Mouse (Mus musculus) Patski (cell line): ENCODE measurements at regions not wholly inside any gene's neighbourhood (a gene's known extent, or its start where the extent isn't known, plus 50 kb on each side); places are given as distances from the start of the nearest gene placed in this dataset.

ENCODE experiments used
- ATAC-seq: fragments of 100-300 bp; one replicate; pipeline ENCODE4 v1.8.0; 2021
- CTCF ChIA-PET: fragments of 350-600 bp; sonication (Branson Sonifier 250); formaldehyde crosslinking; loops from one replicate; lab custom pipeline; 2022; ENCODE audit warnings: inconsistent platforms; lab: Charles Lee
- POLR2A ChIA-PET: fragments of 350-600 bp; sonication (Branson Sonifier 250); formaldehyde crosslinking; loops from one replicate; lab custom pipeline; 2022; ENCODE audit warnings: antibody characterized with exemption, inconsistent platforms; lab: Charles Lee
- DNase-seq: peaks from one replicate; pipeline ENCODE4 v3.0.0-alpha.2; 2011; ENCODE audit warnings: low read depth, low spot score
- H3K27me3 ChIP-seq: fragments of 371-371 bp; one replicate; pipeline ENCODE4 v1.5.1; 2021
- CTCF ChIP-seq: fragments of 100-300 bp; IDR thresholded peaks from one replicate; pipeline ENCODE4 v1.5.1; 2021
- in situ Hi-C: fragments of 300-500 bp; cut with MboI; formaldehyde crosslinking; loops from 3 replicates; pipeline ENCODE4 v1.11.1; 2018; ENCODE audit warnings: low pct_unique_long_range_greater_than_20kb, mixed read lengths

DNA sequence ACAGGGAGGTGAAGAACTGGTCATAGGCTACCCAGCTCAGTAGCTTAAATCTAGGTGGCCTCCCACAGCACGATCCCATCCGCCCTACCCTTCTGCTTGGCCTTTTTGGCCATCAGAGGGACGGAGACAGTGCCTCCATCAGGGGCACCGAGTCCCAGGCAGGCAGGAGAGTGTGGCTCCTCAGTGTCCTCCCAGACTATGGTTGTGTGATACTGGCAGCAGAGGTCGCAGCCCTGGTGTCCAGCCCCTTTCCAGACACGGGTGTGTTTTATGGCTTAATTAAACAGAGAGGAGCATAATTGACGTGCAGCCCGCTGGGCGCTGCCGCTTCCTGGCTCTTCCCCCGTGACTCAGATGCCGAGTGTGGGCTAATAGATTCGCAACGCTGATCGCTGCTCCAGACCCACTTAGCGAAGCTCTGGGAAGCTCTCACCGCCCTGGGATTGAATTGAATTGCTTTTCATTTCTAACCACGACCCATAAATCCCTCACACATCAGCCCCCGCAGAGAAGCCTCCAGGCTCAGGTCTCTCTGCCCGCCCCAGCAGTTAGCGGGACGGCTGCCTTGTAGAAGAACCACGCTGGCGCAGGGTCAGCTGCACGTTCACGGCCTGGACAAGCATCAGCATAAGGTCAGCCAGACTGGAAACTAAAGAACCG, 126.9 kb downstream of the Plxna1 start:
- DNase-seq, result peak; percentile 68
- CTCF ChIA-PET, result interaction anchor here (1.2 kb wide), 1 partner anchor 15 kb away, joined by 4 read pairs; no protein-coding TSS in a partner anchor

DNA sequence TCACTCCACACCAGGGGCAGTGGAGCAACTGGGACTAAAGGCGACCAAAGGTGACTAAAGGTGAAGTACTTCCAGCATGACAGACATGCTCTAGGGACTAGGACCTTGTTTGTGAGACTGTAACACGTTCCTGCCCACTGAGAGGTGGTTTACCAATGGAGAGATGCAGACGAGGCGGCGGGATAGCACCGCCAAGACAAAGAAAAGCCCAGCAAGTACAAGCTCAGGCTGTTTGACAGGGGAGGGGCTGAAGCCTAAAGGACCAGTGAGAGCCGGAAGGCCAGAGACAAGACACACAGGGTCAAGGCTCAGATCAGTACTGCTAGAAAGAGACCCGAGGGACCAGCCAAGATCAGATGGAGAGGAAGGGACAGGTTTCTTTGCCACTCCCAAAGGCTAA, 126.2 kb downstream of the Plxna1 start:
- CTCF ChIA-PET, result interaction anchor here (1.2 kb wide), 1 partner anchor 15 kb away, joined by 4 read pairs; no protein-coding TSS in a partner anchor
- POLR2A ChIA-PET, result no interaction called here
- ATAC-seq, result no peak
- H3K27me3 ChIP-seq, result peaks cover 7% of the 10 kb centered on the region
- in situ Hi-C loops, result loop anchor here (5.0 to 10.0 kb wide), 2 partner anchors 81 to 319 kb away; no protein-coding TSS in a partner anchor
- no peak for DNase-seq
- no peak for TF ChIP-seq CTCF

More for the DNA sequence above, 126.9 kb downstream of the Plxna1 start:
- H3K27me3 ChIP-seq, result peaks cover 7% of the 10 kb centered on the region
- in situ Hi-C loops, result loop anchor here (5.0 to 10.0 kb wide), 2 partner anchors 82 to 319 kb away; no protein-coding TSS in a partner anchor
- POLR2A ChIA-PET, result no interaction called here
- TF ChIP-seq CTCF, result no peak
- ATAC-seq, result peak; percentile 59

DNA sequence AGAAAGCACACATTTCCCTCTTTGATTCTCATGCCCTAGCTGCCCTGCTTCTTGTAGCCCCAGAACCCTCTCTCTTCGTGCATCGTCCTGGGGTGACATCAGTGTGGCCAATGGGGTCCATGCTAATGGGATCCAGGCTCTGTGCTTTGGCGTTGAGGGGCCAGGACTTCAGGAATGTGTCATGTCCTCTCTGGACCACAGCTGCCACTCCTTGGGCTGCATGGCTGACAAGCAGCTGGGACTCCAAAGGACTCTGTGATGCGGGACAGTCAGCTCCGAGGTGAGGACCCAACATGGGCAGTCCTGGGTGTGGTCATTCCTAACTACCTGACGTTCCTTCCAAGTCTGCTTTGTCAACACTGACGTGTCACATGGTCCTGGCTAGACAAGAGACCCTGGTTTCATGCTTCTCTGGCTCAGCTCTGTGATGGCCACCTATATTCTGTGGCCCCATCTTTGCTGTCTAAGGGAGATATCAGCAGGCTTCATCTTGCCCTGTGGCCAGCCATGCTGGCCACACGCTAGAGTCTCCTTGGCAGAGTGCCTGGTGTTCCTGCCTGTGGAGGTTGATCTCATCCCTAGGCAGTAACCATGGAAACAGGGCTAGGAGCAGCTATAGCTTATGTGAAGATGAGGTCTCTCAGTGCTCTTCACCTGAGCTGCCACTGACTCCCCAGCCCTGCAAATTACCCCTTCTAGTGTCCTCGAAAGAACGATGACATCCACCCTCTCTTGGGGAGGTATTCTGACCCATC, 125.4 kb downstream of the Plxna1 start:
- in situ Hi-C loops, result loop anchor here (5.0 to 10.0 kb wide), 2 partner anchors 80 to 318 kb away; no protein-coding TSS in a partner anchor
- POLR2A ChIA-PET, result no interaction called here
- H3K27me3 ChIP-seq, result peaks cover 7% of the 10 kb centered on the region
- CTCF ChIA-PET, result interaction anchor here (1.2 kb wide), 1 partner anchor 14 kb away, joined by 4 read pairs; no protein-coding TSS in a partner anchor
- DNase-seq (peak; percentile 47), ATAC-seq (no peak)
- TF ChIP-seq CTCF, result no peak

DNA sequence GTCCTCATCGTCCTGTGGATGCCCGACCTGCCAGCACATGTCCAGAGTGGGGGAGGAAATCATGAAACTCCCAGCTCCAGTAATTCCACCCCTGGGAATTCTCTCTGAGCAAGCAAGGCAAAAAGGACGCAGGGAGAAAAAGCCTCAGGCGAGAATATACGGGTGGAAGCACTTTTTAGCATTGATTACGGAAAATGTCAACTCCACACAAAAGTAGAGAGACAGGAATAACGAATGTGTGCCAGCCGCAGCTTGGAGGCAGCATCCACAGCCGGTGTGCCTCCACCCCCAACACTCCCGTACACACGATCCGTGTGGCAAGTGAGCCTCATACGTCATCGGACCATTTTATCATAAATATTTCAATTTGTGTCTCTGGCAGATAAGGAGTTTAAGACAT, 123.5 kb downstream of the Plxna1 start:
- in situ Hi-C loops, result loop anchor here (5.0 to 10.0 kb wide), 2 partner anchors 78 to 316 kb away; no protein-coding TSS in a partner anchor
- DNase-seq (no peak), ATAC-seq (no peak)
- peaks cover 10% of the 10 kb centered on the region for H3K27me3 ChIP-seq
- CTCF ChIA-PET, result interaction anchor here (2.0 kb wide), 1 partner anchor 204 kb away, joined by 4 read pairs; no protein-coding TSS in a partner anchor
- POLR2A ChIA-PET, result interaction anchor here (0.6 kb wide), 1 partner anchor 214 kb away, joined by 3 read pairs; no protein-coding TSS in a partner anchor
- no peak for TF ChIP-seq CTCF

DNA sequence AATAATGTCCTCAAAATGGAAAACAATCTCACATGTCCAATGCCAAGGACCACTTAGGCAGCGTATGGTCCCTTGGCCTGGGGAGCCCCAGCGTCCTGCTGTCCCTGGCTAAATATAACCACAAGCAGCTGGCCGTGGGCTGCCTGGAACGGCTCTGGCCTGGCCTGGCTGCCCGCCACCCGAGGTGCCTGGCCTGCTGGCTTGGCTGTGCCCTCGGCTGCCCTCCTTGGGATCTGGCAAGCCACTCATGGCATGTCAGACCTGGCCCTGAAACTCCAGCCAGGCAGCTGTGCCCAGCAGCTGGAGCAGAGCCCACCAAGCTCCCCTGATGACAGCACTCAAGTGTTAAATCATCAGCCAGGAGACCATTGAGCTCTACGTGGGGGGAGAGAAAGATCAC, 122.9 kb downstream of the Plxna1 start:
- DNase-seq (no peak), ATAC-seq (no peak)
- in situ Hi-C loops, result loop anchor here (5.0 to 10.0 kb wide), 2 partner anchors 78 to 315 kb away; no protein-coding TSS in a partner anchor
- peaks cover 10% of the 10 kb centered on the region for H3K27me3 ChIP-seq
- TF ChIP-seq CTCF, result no peak
- CTCF ChIA-PET, result interaction anchor here (2.0 kb wide), 1 partner anchor 205 kb away, joined by 4 read pairs; no protein-coding TSS in a partner anchor
- POLR2A ChIA-PET, result interaction anchor here (0.6 kb wide), 1 partner anchor 215 kb away, joined by 3 read pairs; no protein-coding TSS in a partner anchor

DNA sequence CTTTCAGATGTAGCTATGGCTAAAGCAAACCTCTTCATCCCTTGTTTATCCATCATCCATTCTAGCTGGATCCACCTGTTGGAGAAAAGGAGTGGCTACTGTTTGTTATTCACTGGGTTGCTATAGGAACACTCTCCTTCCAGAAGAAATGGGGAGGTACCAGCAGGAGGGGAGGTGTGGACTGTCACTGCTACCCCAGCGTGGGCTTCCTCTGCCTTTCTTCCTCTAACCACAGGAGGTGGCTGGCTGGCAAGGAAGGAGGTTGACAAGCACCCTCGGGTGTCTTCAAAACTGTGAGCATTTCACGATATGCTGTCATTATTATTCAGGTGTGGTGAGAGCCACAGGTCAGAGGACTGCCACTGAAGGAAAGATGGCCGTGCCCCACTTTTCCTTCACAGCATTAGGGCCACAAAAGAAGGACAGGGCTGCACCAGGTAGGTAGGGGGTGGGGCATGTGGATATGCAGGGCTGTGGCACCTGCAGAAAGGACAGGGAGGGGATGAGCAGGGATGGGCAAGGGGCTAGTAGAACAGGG, 122.2 kb downstream of the Plxna1 start:
- in situ Hi-C loops, result no loop called here
- peaks cover 17% of the 10 kb centered on the region for H3K27me3 ChIP-seq
- CTCF ChIA-PET, result interaction anchor here (2.0 kb wide), 1 partner anchor 206 kb away, joined by 4 read pairs; no protein-coding TSS in a partner anchor
- no peak for DNase-seq
- TF ChIP-seq CTCF, result no peak
- no peak for ATAC-seq
- POLR2A ChIA-PET, result no interaction called here

DNA sequence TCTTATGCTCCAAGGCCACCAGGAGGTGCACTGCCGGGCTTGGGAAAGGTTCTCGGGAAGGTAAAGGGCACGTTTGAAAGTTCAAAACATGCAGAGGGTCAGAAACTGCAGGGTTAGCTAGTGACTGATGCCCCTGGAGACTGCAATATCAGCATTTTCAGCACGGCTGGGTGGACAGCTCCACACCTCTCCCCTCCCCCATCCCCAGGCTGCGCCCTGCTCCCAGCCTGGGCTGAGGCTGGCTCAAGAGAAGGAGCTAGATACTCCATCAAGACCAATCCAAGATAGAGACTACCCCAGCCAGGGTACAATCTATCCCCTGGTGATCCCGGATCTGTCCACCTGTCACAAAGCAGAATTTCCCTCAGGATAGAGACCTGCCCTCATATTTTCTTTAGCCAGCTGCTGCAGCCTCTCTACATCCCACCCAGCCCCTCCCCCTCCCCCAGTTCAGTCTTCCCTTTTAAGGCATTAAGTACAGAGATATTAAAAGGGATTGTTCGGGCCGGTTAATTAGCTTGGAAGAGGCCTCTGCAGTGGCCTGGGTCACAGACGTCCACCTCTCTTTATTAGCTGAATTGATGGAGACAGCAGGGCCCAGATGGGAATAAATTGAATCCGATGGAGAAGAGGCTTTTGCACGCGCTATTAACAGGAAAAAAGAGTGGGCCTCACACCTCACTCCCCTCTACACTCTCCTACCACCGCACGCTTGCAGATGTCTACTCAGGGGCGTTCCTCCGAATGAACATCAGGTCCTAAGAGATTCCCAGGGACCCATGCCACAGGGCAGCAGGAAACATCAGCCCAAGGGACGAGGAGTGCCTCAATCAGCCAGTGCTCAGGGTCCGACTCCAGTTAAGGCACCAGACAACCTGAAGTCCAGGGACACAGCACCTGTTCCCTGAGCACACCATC, 119.8 kb downstream of the Plxna1 start:
- in situ Hi-C loops, result no loop called here
- CTCF ChIA-PET, result no interaction called here
- peaks cover 27% of the 10 kb centered on the region for H3K27me3 ChIP-seq
- TF ChIP-seq CTCF, result no peak
- POLR2A ChIA-PET, result no interaction called here
- DNase-seq (no peak), ATAC-seq (no peak)

DNA sequence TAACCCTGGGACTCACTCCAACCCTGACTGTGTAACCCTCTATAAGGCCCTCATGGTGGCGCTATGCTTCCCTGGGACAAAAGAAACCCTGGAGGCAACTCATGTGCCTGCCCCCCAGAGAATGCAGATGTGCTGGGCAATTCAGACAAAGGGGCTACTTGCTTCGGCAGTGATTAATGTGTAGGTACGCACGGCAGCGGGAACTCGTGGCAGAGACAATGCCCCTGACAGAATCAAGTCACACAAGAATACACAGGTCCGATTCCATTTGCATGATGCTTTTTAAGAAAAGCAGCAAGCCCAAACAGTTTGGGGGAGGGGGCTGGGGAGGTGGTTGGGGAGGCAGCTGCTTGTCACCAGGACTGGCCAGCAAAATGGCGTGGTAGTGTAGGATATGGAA, 116.9 kb downstream of the Plxna1 start:
- in situ Hi-C loops, result no loop called here
- DNase-seq, result no peak
- CTCF ChIA-PET, result no interaction called here
- POLR2A ChIA-PET, result no interaction called here
- peaks cover 24% of the 10 kb centered on the region for H3K27me3 ChIP-seq
- no peak for ATAC-seq
- no peak for TF ChIP-seq CTCF

DNA sequence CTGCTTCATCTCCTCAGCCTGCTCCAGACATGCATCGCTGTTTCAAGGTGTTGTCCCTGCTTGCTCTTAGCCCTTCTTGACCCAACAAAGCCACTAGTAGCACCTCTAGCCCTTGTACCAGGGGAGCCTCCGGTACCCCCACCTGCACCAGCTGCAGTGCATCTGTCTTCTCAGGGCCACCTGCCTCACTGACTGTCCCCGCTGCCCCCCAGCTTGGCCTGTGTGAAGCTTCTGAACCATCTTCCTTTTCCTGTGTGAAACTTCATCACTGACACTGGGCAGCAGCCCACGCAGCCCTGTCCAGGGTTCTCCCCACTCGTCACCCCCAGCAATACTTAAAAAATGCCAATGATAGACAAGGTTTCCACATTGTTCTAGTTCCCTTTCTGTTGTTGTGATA, 116.2 kb downstream of the Plxna1 start:
- peaks cover 24% of the 10 kb centered on the region for H3K27me3 ChIP-seq
- DNase-seq (no peak), ATAC-seq (no peak)
- in situ Hi-C loops, result no loop called here
- no peak for TF ChIP-seq CTCF
- POLR2A ChIA-PET, result no interaction called here
- CTCF ChIA-PET, result no interaction called here
